Mouse (Mus musculus): ENCODE data around the gene Ahcyl2. TPM values are rescaled to one million over a fixed set of nuclear protein-coding genes. Genes with fewer than 3 reads are reported as not detected.
"Not testable (repeated sequence)": the region's sequence is repeated elsewhere in the genome, so short reads cannot be mapped to it uniquely, and the experiment has no call there.

Gene Ahcyl2
- polyA plus RNA-seq, 1 experiment from 2014 or later = 18.0 TPM

DNA sequence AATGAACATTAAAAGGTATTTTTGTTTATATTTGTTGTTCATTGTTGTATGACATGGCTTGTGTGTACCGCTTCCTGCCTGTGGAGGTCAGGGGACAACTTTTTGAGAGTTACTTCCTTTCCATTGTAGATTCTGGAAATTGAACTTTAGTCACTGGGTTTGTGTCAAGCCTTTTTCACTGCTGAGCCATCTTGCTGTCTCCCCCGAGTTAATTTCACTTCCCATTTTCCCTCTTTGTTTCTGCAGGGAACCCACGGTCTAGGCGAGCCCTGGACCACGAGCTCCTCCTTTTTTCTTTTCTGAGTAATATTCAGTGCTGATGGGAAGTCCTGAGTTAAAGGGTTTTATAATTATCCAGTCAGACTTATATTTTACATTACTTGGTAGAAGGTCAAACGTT lies 26.8 kb downstream of the Ahcyl2 start:
- H3K4me1 ChIP-seq = no peaks in the 10 kb centered on the region
- no peaks in the 10 kb centered on the region for H3K9me3 ChIP-seq
- no peak for ATAC-seq (ENCODE audit: low FRiP score, low read depth)
- no peak overlapping the region for H3K9ac ChIP-seq (replicated peaks)
- H3K4me2 ChIP-seq (replicated peaks) = no peak overlapping the region
- H3K36me3 ChIP-seq = no peaks in the 10 kb centered on the region
- H3K4me3 ChIP-seq = no peak overlapping the region
- no peaks in the 10 kb centered on the region for H3K27me3 ChIP-seq
- 87% methylated on average over 6 of the region's 6 CpGs for WGBS
- H3K27ac ChIP-seq (replicated peaks) = no peak overlapping the region

GRCm38 (mm10) chr6:29802979-29803378 lies 35.2 kb downstream of the Ahcyl2 start:
- Histone ChIP-seq H3K9me3 (no peaks in the 10 kb centered on the region), H3K27me3 (no peaks in the 10 kb centered on the region), H3K27ac (replicated peaks) (no peak overlapping the region), H3K4me2 (replicated peaks) (no peak overlapping the region), H3K36me3 (no peaks in the 10 kb centered on the region), H3K9ac (replicated peaks) (no peak overlapping the region), H3K4me3 (no peak overlapping the region), H3K4me1 (no peaks in the 10 kb centered on the region)
- no peak for ATAC-seq (ENCODE audit: low FRiP score, low read depth)
- 93% methylated on average over 1 of the region's 1 CpGs for WGBS

GRCm38 (mm10) chr6:29804006-29804405 lies 36.2 kb downstream of the Ahcyl2 start:
- Histone ChIP-seq H3K9me3 (no peaks in the 10 kb centered on the region), H3K27ac (replicated peaks) (no peak overlapping the region), H3K27me3 (no peaks in the 10 kb centered on the region), H3K9ac (replicated peaks) (no peak overlapping the region), H3K4me1 (no peaks in the 10 kb centered on the region), H3K4me3 (no peak overlapping the region), H3K4me2 (replicated peaks) (no peak overlapping the region), H3K36me3 (no peaks in the 10 kb centered on the region)
- ATAC-seq (ENCODE audit: low FRiP score, low read depth) = no peak
- 56% methylated on average over 3 of the region's 3 CpGs for WGBS

GRCm38 (mm10) chr6:29805381-29805780 lies 37.6 kb downstream of the Ahcyl2 start:
- no peak overlapping the region for H3K4me2 ChIP-seq (replicated peaks)
- H3K36me3 ChIP-seq = no peaks in the 10 kb centered on the region
- H3K27ac ChIP-seq (replicated peaks) = no peak overlapping the region
- H3K9me3 ChIP-seq = no peaks in the 10 kb centered on the region
- H3K4me1 ChIP-seq = no peaks in the 10 kb centered on the region
- H3K9ac ChIP-seq (replicated peaks) = no peak overlapping the region
- ATAC-seq (ENCODE audit: low FRiP score, low read depth) = no peak
- 85% methylated on average over 2 of the region's 2 CpGs for WGBS
- H3K4me3 ChIP-seq = no peak overlapping the region
- no peaks in the 10 kb centered on the region for H3K27me3 ChIP-seq

DNA sequence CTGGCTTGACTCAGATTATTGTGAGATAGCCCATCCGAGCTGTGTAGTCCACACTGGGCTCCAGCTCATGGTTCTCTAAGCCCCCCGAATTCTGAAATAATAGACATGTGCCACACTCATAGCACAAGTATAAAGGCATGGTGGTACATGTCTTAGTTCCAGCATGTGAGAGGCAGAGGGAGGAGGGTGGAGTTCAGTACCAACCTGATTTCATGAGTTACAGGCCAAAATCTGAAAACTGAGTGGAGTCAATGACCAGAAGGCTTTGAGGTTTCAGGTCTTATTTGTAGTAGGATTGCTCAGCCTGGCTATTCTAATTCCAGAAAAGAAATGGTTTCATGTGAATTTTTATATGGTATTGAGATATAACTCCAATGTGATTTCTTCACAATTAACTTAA lies 44.3 kb downstream of the Ahcyl2 start:
- Histone ChIP-seq H3K27ac (replicated peaks) (no peak overlapping the region), H3K36me3 (no peaks in the 10 kb centered on the region), H3K4me2 (replicated peaks) (no peak overlapping the region), H3K27me3 (no peaks in the 10 kb centered on the region), H3K9ac (replicated peaks) (no peak overlapping the region), H3K4me1 (peaks cover 21% of the 10 kb centered on the region), H3K9me3 (no peaks in the 10 kb centered on the region), H3K4me3 (no peak overlapping the region)
- WGBS = 85% methylated on average over 2 of the region's 2 CpGs
- ATAC-seq (ENCODE audit: low FRiP score, low read depth) = no peak

GRCm38 (mm10) chr6:29812651-29813050 lies 44.8 kb downstream of the Ahcyl2 start:
- Histone ChIP-seq H3K4me3 (no peak overlapping the region), H3K36me3 (no peaks in the 10 kb centered on the region), H3K9me3 (no peaks in the 10 kb centered on the region), H3K27ac (replicated peaks) (no peak overlapping the region), H3K9ac (replicated peaks) (no peak overlapping the region), H3K4me1 (peaks cover 21% of the 10 kb centered on the region), H3K27me3 (no peaks in the 10 kb centered on the region), H3K4me2 (replicated peaks) (no peak overlapping the region)
- 34% methylated on average over 1 of the region's 1 CpGs for WGBS
- ATAC-seq (ENCODE audit: low FRiP score, low read depth) = no peak

- no peaks in the 10 kb centered on the region for H3K36me3 ChIP-seq
- H3K27ac ChIP-seq (replicated peaks) = peak overlapping the region; percentile 72
- no peak overlapping the region for H3K9ac ChIP-seq (replicated peaks)
- no peaks in the 10 kb centered on the region for H3K27me3 ChIP-seq
- H3K4me2 ChIP-seq (replicated peaks) = peak overlapping the region; percentile 4; the same call in 1 of the 2 replicates
- ATAC-seq (ENCODE audit: low FRiP score, low read depth) = peak; percentile 88
- no peak overlapping the region for H3K4me3 ChIP-seq
- 1% methylated on average over 2 of the region's 2 CpGs for WGBS
- peaks cover 21% of the 10 kb centered on the region for H3K4me1 ChIP-seq
- H3K9me3 ChIP-seq = no peaks in the 10 kb centered on the region
Observed at GRCm38 (mm10) chr6:29814616-29815015, 46.8 kb downstream of the Ahcyl2 start.

DNA sequence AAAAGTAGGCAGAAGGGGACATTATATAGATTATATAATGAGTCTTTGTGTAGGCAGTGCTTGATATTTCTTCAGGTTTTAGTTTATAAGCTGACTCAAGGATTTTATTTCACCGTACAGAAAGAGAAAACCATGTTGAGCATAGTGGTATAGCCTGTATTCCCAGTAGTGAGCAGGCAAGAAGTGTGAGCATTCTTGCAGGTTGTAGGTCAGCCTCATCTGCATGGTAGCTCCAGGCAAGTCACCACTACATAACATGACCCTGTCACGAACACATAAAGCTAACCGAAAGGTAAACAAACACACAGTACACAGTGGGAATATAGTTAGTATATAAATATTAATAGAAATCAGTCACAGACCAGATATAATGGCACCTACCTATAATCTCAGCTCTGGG lies 47.2 kb downstream of the Ahcyl2 start:
- peak overlapping the region; percentile 72 for H3K27ac ChIP-seq (replicated peaks)
- H3K36me3 ChIP-seq = no peaks in the 10 kb centered on the region
- ATAC-seq (ENCODE audit: low FRiP score, low read depth) = peak; percentile 53; the same call in 1 of the 2 replicates

GRCm38 (mm10) chr6:29815634-29816033 lies 47.8 kb downstream of the Ahcyl2 start:
- WGBS = 65% methylated on average over 2 of the region's 2 CpGs
- Histone ChIP-seq H3K27me3 (no peaks in the 10 kb centered on the region), H3K27ac (replicated peaks) (peak overlapping the region; percentile 72), H3K36me3 (no peaks in the 10 kb centered on the region), H3K9ac (replicated peaks) (no peak overlapping the region), H3K9me3 (no peaks in the 10 kb centered on the region), H3K4me1 (peaks cover 21% of the 10 kb centered on the region), H3K4me2 (replicated peaks) (no peak overlapping the region), H3K4me3 (no peak overlapping the region)
- ATAC-seq (ENCODE audit: low FRiP score, low read depth) = no peak

More for the DNA sequence above, 47.2 kb downstream of the Ahcyl2 start:
- peak overlapping the region; percentile 4; the same call in 1 of the 2 replicates for H3K4me2 ChIP-seq (replicated peaks)
- H3K4me1 ChIP-seq = peaks cover 21% of the 10 kb centered on the region
- H3K4me3 ChIP-seq = no peak overlapping the region
- 43% methylated on average over 3 of the region's 3 CpGs for WGBS
- no peaks in the 10 kb centered on the region for H3K9me3 ChIP-seq
- no peak overlapping the region for H3K9ac ChIP-seq (replicated peaks)
- H3K27me3 ChIP-seq = no peaks in the 10 kb centered on the region

- not testable (repeated sequence) for ATAC-seq (ENCODE audit: low FRiP score, low read depth); H3K36me3 ChIP-seq; H3K27ac ChIP-seq (replicated peaks); H3K27me3 ChIP-seq; H3K9me3 ChIP-seq; H3K4me2 ChIP-seq (replicated peaks); H3K9ac ChIP-seq (replicated peaks); H3K4me3 ChIP-seq
- H3K4me1 ChIP-seq = peaks cover 21% of the 10 kb centered on the region
- WGBS = 82% methylated on average over 12 of the region's 12 CpGs
Observed at GRCm38 (mm10) chr6:29816371-29816770, 48.6 kb downstream of the Ahcyl2 start.

DNA sequence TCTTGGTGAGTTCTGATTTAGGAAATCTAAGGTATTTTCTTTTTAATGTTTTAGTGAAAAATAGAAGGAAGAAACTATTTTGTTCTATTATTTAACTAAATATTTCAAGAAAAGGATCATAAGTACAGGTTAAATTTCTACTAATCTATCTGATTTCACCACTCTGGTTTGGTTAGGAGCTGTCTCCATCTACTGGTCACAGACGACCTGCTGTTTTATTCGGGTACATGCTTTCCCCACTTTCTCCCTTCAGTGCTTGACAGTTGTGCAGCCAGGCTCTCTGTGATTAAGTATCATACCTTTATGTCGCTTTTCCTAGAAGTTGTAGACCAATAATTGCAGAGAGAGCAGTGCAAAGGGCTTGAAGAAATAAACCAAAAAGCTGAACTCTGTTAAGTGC lies 51.5 kb downstream of the Ahcyl2 start:
- ATAC-seq (ENCODE audit: low FRiP score, low read depth) = no peak
- H3K27ac ChIP-seq (replicated peaks) = no peak overlapping the region
- WGBS = 33% methylated on average over 3 of the region's 3 CpGs
- no peaks in the 10 kb centered on the region for H3K9me3 ChIP-seq
- no peak overlapping the region for H3K9ac ChIP-seq (replicated peaks)
- H3K4me3 ChIP-seq = no peak overlapping the region
- no peaks in the 10 kb centered on the region for H3K36me3 ChIP-seq
- H3K4me1 ChIP-seq = peaks cover 17% of the 10 kb centered on the region
- H3K4me2 ChIP-seq (replicated peaks) = no peak overlapping the region
- no peaks in the 10 kb centered on the region for H3K27me3 ChIP-seq

- Histone ChIP-seq H3K27me3 (no peaks in the 10 kb centered on the region), H3K4me3 (no peak overlapping the region), H3K9me3 (no peaks in the 10 kb centered on the region), H3K9ac (replicated peaks) (no peak overlapping the region), H3K4me1 (peaks cover 7% of the 10 kb centered on the region), H3K36me3 (no peaks in the 10 kb centered on the region), H3K27ac (replicated peaks) (no peak overlapping the region), H3K4me2 (replicated peaks) (no peak overlapping the region)
- no peak for ATAC-seq (ENCODE audit: low FRiP score, low read depth)
- 67% methylated on average over 4 of the region's 4 CpGs for WGBS
Observed at GRCm38 (mm10) chr6:29820314-29820713, 52.5 kb downstream of the Ahcyl2 start.

- peaks cover under 1% of the 10 kb centered on the region; the same call in 1 of the 2 replicates for H3K4me1 ChIP-seq
- H3K27ac ChIP-seq (replicated peaks) = no peak overlapping the region
- no peak for ATAC-seq (ENCODE audit: low FRiP score, low read depth)
- no peak overlapping the region for H3K9ac ChIP-seq (replicated peaks)
- H3K4me3 ChIP-seq = no peak overlapping the region
- H3K27me3 ChIP-seq = no peaks in the 10 kb centered on the region
- H3K36me3 ChIP-seq = no peaks in the 10 kb centered on the region
- H3K9me3 ChIP-seq = no peaks in the 10 kb centered on the region
- WGBS = 88% methylated on average over 3 of the region's 3 CpGs
- H3K4me2 ChIP-seq (replicated peaks) = no peak overlapping the region
Observed at GRCm38 (mm10) chr6:29820926-29821325, 53.1 kb downstream of the Ahcyl2 start.

Data from midbrain, embryonic 12.5 days (tissue).